Mouse (Mus musculus) retina, adult 2 months (tissue): ENCODE data around the gene Fate1.
"Not testable (repeated sequence)": the region's sequence is repeated elsewhere in the genome, so short reads cannot be mapped to it uniquely, and the experiment has no call there.

Source experiments
- DNase-seq: peaks from one replicate; pipeline ENCODE4 v3.0.0-alpha.2; 2012; ENCODE audit warnings: low read depth, low spot score

The Fate1 gene

GRCm38 (mm10) chrX:71972686-71973085 is at the start of gene Fate1:
TSS of gene Fate1 (plus strand) at chrX:71972986.
- DNase-seq, result no peak

- DNase-seq, result peak; percentile 6
Observed at GRCm38 (mm10) chrX:71946631-71947030, 26.2 kb upstream of the Fate1 start.

DNA sequence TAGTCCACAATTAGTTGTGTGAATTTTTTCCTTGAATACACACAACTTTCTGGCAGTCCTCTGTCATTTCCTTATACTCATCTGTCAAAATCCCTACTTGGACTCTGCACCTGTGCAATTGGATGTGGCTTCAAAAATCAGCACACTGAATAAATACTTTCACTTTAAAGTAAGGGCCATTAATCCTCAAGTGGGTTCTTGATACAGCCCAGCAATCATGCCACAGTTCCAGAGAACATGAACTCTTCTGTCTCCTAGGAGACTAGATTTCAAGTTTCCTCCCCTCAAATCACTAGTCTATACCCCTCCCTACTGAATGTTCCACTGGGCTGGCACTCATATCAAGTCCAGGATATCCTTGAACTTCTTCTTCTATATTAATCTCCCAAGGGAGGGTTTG is 14.4 kb upstream of the Fate1 start:
- no peak for DNase-seq

- DNase-seq, result no peak
Observed at GRCm38 (mm10) chrX:71962073-71963051, 10.4 kb upstream of the Fate1 start, which contains the start of gene Prrg3. TSS of gene Prrg3 (plus strand) at chrX:71962624.

GRCm38 (mm10) chrX:71963275-71963912 is 9.4 kb upstream of the Fate1 start:
- DNase-seq, result no peak

GRCm38 (mm10) chrX:71968216-71968615 is 4.6 kb upstream of the Fate1 start:
- DNase-seq, result no peak

DNA sequence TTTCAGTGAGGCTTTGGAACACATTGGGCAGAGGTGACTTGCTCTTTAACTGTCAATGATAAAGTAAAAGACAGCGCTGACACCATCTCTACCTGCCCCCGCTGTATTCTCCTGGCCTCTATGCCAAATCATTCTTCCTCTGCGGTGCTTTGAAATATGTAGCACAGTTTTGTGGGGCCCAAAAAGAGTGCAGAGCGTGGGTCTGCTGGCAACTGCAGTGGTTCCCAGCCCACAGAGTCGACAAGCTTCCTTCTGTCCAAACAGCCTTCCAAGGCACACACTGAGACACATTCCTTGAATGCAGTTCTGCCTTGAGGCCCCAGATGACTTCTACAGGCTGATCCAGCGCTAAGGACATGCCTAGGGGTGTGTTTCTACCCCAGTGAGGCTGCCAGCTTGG is 4.0 kb upstream of the Fate1 start:
- DNase-seq, result no peak

DNA sequence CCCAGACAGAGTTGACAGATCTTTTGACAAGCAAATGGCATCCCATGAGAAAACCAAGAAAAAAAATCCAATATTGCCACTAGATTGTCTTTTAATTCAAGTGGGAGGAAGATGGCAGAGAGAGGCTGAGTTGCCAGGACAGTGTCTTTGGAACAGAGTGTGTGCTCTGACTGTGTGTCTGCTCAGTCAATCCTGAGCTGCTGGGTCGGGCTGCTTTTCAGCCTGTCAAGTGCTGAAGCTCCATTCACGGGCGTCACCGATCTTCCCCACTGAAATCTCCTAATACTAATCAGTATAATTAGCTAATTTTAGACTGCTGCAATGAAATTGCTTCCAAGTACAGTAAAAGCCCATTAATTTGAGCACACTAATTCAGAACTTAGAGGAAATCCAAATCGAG is 1.5 kb upstream of the Fate1 start:
- DNase-seq, result no peak

DNA sequence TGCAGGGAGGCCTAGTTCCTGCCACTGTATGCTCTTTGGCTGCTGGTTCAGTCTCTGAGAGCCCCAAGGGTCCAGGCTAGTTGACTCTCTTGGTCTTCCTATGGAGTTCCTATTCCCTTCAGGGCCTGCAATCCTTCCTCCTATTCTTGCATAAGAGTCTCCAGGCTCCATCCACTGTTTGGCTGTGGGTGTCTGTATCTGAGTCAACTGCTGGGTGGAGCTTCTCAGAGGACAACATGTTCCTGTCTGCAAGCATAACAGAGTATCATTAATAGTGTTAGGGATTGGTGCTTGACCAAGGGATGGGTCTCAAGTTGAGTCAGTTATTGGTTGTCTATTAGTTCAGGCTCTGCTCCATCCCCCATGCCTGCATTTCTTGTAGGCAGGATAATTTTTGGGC is 4.9 kb downstream of the Fate1 start:
- not testable (repeated sequence) for DNase-seq

DNA sequence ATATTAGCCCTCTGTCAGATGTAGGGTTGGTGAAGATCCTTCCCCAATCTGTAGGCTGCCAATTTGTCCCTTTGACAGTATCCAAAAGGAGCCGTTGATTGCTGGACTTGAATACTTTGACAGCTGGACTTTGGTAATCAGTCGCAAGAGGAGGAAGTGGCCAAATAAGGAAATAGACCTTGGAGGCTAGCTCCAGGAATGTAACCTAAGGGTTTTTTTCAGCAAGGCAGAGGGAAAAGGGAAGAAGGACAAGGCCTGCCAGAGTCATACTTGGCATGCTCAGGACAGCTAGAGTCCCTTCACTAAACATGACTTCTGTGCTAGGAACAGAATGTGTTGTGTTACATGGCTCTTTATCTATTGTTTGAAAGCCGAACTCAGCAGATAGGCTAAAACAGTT is 7.7 kb downstream of the Fate1 start:
- DNase-seq, result no peak

- DNase-seq, result no peak
Observed at GRCm38 (mm10) chrX:71981322-71981721, 8.5 kb downstream of the Fate1 start.

GRCm38 (mm10) chrX:71983205-71983604 is 10.4 kb downstream of the Fate1 start:
- no peak for DNase-seq

DNA sequence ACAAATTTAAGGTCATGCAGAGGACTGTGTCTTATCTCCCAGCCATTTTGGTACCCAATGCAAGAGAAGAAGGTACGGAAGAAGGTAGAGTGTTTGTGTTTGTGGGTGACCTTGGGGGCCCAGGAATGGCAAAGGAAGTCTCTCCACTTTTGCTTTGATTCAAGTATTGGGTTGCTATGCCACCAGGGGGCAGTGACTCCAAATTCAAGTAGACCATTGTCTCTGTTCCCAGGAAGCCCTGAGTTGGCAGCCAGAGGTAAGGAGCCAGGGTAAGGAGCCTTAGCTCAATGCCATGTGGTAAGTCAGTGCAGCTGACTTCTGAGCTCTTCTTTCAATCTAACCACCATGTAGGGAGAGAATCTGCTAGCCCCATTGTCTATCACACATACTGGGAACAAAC is 11.0 kb downstream of the Fate1 start:
- DNase-seq, result no peak

GRCm38 (mm10) chrX:71991549-71991948 is 18.8 kb downstream of the Fate1 start, which contains the start of gene Cnga2:
TSS of gene Cnga2 (plus strand) at chrX:71991849.
- no peak for DNase-seq

- no peak for DNase-seq
Observed at GRCm38 (mm10) chrX:71995972-71996371, 23.2 kb downstream of the Fate1 start.

GRCm38 (mm10) chrX:72009930-72010329 is 37.1 kb downstream of the Fate1 start:
- DNase-seq, result no peak

GRCm38 (mm10) chrX:72012236-72012635 is 39.5 kb downstream of the Fate1 start:
- no peak for DNase-seq

- no peak for DNase-seq
Observed at GRCm38 (mm10) chrX:72012804-72013203, 40.0 kb downstream of the Fate1 start.

DNA sequence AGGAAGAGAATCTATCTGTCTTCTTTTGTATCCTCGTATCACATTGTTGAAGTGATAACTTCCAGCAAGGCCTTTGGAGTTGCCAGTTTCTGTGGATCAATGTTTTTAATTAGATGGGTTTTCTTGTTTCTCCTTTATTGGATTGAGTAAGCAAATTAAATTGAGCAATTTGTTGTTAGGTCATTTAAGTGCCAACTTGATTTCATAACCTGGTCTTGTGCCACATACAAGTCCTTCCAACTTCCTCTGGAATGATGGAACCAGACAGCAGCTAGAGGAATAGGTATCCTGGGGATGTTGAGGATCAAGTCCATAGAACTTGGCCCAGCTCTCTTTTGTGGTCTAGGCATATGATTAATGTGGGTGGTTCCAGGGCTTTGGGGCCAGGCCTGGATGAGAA is 49.5 kb downstream of the Fate1 start:
- no peak for DNase-seq

DNA sequence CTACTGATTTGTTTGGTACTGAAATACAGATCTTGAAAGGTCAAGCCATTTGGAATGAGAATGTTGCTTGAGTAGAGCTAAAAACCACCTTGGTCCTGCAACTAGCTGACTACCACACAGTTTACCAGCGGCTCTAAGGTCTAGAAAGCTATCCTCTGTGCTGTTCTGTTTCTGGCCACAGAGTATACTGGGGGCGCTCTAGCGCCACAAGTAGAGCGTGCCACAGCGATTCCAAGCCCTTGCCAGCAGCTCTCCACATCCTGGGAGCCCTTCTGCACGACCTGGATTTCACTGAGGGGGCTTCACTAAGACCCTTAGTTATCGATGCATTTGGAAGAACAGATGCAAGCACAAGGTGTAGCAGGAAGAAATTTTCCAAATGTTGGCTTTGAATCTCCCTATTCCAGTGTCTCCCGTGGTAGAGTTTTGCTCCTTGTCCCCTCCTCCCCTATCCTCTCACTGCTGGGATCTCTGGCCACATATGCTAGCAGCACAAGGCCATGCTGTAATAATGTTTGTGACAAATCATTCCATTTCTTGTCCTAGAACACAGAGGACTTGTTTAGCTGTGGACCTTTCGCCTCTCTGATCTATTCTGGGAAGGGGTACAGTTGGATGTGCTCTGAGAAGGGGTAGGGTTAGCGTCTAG is 50.1 kb downstream of the Fate1 start:
- no peak for DNase-seq

GRCm38 (mm10) chrX:72023542-72023941 is 50.8 kb downstream of the Fate1 start:
- no peak for DNase-seq
